Mouse (Mus musculus) hindbrain, embryonic 10.5 days (tissue): Measurements from ENCODE around the gene Slc25a22. TPM values are rescaled to one million over a fixed set of nuclear protein-coding genes. Genes with fewer than 3 reads are reported as not detected.

Experiments
- DNase-seq: peaks from one replicate; pipeline ENCODE4 v3.0.0-alpha.2; 2017; ENCODE audit warnings: low spot score
- H3K27ac ChIP-seq: fragments of 300-500 bp; sonication (generic); 2 replicates; pipeline ENCODE4 v1.5.1; 2016; ENCODE audit warnings: mild to moderate bottlenecking, moderate library complexity
- H3K27me3 ChIP-seq: fragments of 300-500 bp; sonication (generic); 2 replicates; pipeline ENCODE4 v1.6.1; 2016; ENCODE audit warnings: mild to moderate bottlenecking; ENCODE audit not compliant: poor library complexity, insufficient read depth, severe bottlenecking
- H3K36me3 ChIP-seq: fragments of 300-500 bp; sonication (generic); 2 replicates; pipeline ENCODE4 v1.6.1; 2016; ENCODE audit warnings: mild to moderate bottlenecking, moderate library complexity
- H3K4me1 ChIP-seq: fragments of 300-500 bp; sonication (generic); replicated peaks from 2 replicates; pipeline ENCODE4 v1.6.1; 2016; ENCODE audit warnings: mild to moderate bottlenecking
- H3K4me3 ChIP-seq: fragments of 300-500 bp; sonication (generic); 2 replicates; pipeline ENCODE4 v1.5.1; 2016; ENCODE audit warnings: mild to moderate bottlenecking, moderate library complexity
- H3K9me3 ChIP-seq: fragments of 300-500 bp; sonication (generic); 2 replicates; pipeline ENCODE4 v1.6.1; 2016; ENCODE audit warnings: mild to moderate bottlenecking, moderate library complexity
- WGBS: fragments of 180-500 bp; shearing (Covaris S2); methylation state at CpG from one replicate; pipeline ENCODE4 v1.1.7; 2016; 5-methylcytosine and 5-hydroxymethylcytosine counted together
- polyA plus RNA-seq: library from polyadenylated mRNA; unstranded; fragments of >200 nt; fragmentation: Nextera tagmentation; extraction: Ambion mirVana; gene quantifications from 2 replicates; pipeline ENCODE4 v1.2.1, GENCODE M21; 2016

Gene Slc25a22
- polyA plus RNA-seq, 1 experiment from 2014 or later, result 55.6 TPM

GRCm38 (mm10) chr7:141395348-141395747, 42.3 kb downstream of the Slc25a22 start:
- H3K9me3 ChIP-seq, result no peaks in the 10 kb centered on the region
- no peak overlapping the region for H3K27ac ChIP-seq
- H3K27me3 ChIP-seq, result peaks cover 6% of the 10 kb centered on the region; the same call in 1 of the 2 replicates
- peaks cover 22% of the 10 kb centered on the region for H3K4me1 ChIP-seq
- DNase-seq, result no peak
- no peak overlapping the region for H3K4me3 ChIP-seq
- peaks cover 48% of the 10 kb centered on the region for H3K36me3 ChIP-seq
- WGBS, result 82% methylated on average over 1 of the region's 1 CpGs

GRCm38 (mm10) chr7:141394771-141395170, 42.9 kb downstream of the Slc25a22 start:
- Histone ChIP-seq H3K36me3 (peaks cover 42% of the 10 kb centered on the region), H3K4me3 (no peak overlapping the region), H3K9me3 (no peaks in the 10 kb centered on the region), H3K4me1 (peaks cover 22% of the 10 kb centered on the region), H3K27me3 (peaks cover 9% of the 10 kb centered on the region; the same call in 1 of the 2 replicates), H3K27ac (no peak overlapping the region)
- 24% methylated on average over 6 of the region's 6 CpGs for WGBS
- DNase-seq, result peak; percentile 82

DNA sequence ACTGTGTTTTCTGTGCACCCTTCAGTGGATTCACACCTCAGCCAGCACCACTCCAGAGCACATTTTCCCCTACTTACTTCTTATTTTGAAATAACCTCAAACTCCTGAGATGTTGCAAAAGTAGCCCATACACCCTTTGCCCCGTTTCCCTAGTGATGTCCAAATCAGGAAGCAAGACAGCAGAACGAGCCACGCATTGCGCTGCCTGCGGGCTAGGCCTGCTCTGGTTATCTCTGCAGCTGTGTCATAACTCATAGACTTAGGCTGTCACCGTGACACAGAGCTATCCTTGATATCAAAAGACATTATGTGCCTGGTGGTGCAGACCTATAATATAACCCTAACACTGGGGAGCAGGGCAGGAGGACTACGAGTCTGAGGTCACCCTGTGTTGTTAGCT, 43.5 kb downstream of the Slc25a22 start:
- Histone ChIP-seq H3K27me3 (peaks cover 9% of the 10 kb centered on the region; the same call in 1 of the 2 replicates), H3K4me1 (peaks cover 22% of the 10 kb centered on the region), H3K27ac (no peak overlapping the region), H3K4me3 (no peak overlapping the region), H3K36me3 (peaks cover 36% of the 10 kb centered on the region), H3K9me3 (no peaks in the 10 kb centered on the region)
- 91% methylated on average over 7 of the region's 7 CpGs for WGBS
- no peak for DNase-seq

DNA sequence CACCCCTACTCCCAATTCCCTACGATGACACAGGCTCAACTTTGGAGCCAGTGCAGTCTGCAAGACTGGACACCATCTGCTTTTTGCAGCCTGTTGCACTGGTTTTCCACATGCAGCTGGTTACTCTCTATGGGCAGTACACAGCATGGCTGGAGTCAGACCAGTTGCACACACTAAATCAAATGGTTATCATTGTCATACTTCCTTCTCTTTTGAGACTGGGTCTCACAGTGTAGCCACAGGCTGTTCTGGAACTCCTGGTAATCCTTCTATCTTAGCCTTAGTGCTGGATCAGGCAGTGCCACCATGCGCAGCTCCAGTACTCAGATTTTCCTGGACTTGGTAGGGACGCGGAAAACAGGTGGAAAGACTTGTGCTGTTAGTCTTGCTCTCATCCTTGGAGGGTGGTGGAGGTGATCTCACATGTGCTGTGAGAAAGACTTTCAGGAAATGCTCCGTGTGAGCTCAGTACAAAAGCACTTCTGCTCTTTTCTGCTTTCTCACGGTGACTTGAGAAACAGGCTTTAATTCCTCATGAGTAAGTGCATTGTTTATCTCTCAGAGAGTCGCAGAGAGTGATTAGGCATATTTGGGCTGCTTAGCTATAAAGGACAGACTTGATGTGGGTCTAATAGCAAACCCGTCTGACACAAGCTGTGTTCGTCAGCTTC, 45.0 kb downstream of the Slc25a22 start:
- DNase-seq, result no peak
- WGBS, result 40% methylated on average over 9 of the region's 9 CpGs
- H3K4me1 ChIP-seq, result peaks cover 22% of the 10 kb centered on the region
- no peaks in the 10 kb centered on the region for H3K9me3 ChIP-seq
- peaks cover 21% of the 10 kb centered on the region for H3K36me3 ChIP-seq
- H3K27ac ChIP-seq, result peak overlapping the region; percentile 89
- H3K4me3 ChIP-seq, result peak overlapping the region; percentile 80
- H3K27me3 ChIP-seq, result peaks cover 9% of the 10 kb centered on the region; the same call in 1 of the 2 replicates

GRCm38 (mm10) chr7:141391625-141392551, 45.8 kb downstream of the Slc25a22 start, which contains the start of gene Taldo1:
Gene Taldo1, plus strand, starts transcription at chr7:141392199.
- Histone ChIP-seq H3K27me3 (peaks cover 9% of the 10 kb centered on the region; the same call in 1 of the 2 replicates), H3K27ac (peak within 1 kb of the TSS; percentile 89), H3K4me1 (peaks cover 22% of the 10 kb centered on the region), H3K9me3 (no peaks in the 10 kb centered on the region), H3K4me3 (peak within 1 kb of the TSS; percentile 80), H3K36me3 (peaks cover 16% of the 10 kb centered on the region)
- under 1% methylated on average over 57 of the region's 57 CpGs for whole genome bisulfite sequencing
- DNase-seq, result peak; percentile 97

- H3K27me3 ChIP-seq, result peaks cover 9% of the 10 kb centered on the region; the same call in 1 of the 2 replicates
- H3K9me3 ChIP-seq, result no peaks in the 10 kb centered on the region
- peaks cover 4% of the 10 kb centered on the region for H3K36me3 ChIP-seq
- DNase-seq, result no peak
- no peak overlapping the region for H3K27ac ChIP-seq
- WGBS, result 62% methylated on average over 9 of the region's 9 CpGs
- peaks cover 22% of the 10 kb centered on the region for H3K4me1 ChIP-seq
- peak overlapping the region; percentile 80; the same call in 1 of the 2 replicates for H3K4me3 ChIP-seq
These were observed 47.1 kb downstream of the Slc25a22 start for GRCm38 (mm10) chr7:141390326-141391259.

DNA sequence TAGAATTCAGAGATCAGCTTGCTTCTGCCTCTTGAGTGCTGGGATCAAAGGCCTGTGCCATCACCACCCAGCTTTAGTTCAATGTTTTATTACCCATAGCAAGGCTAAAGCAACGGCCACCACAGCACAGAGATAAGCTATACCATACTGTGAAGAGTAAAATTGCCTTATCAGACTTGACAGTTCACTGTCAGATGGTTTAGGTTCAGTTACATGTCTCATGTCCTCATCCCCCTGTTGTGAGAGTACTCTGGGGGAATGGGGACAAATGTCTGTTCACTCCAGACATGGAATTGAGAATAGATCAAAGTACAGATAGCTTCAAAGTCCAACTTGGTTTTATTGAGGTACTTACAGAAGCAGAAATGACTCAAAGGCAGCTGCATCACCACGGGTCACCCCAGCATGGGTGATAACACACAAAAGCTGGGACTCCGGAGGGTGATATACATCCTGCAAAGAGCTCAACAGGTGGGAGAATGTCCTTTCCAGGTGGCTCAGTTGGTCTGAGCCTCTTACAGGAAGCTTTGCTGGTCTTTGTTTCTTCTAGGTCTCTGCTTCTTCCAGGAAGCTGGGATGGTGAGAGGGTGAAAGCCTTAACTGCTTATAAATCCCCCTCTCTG, 49.1 kb downstream of the Slc25a22 start:
- WGBS, result 63% methylated on average over 3 of the region's 3 CpGs
- Histone ChIP-seq H3K4me3 (no peak overlapping the region), H3K27ac (no peak overlapping the region), H3K9me3 (no peaks in the 10 kb centered on the region), H3K36me3 (no peaks in the 10 kb centered on the region), H3K4me1 (peaks cover 24% of the 10 kb centered on the region), H3K27me3 (peaks cover 10% of the 10 kb centered on the region; the same call in 1 of the 2 replicates)
- no peak for DNase-seq

GRCm38 (mm10) chr7:141387807-141388486, 49.7 kb downstream of the Slc25a22 start:
- H3K27me3 ChIP-seq, result peaks cover 15% of the 10 kb centered on the region; the same call in 1 of the 2 replicates
- 55% methylated on average over 2 of the region's 2 CpGs for WGBS
- H3K4me1 ChIP-seq, result peaks cover 18% of the 10 kb centered on the region
- no peaks in the 10 kb centered on the region for H3K36me3 ChIP-seq
- no peaks in the 10 kb centered on the region for H3K9me3 ChIP-seq
- no peak overlapping the region for H3K27ac ChIP-seq
- H3K4me3 ChIP-seq, result no peak overlapping the region
- no peak for DNase-seq

DNA sequence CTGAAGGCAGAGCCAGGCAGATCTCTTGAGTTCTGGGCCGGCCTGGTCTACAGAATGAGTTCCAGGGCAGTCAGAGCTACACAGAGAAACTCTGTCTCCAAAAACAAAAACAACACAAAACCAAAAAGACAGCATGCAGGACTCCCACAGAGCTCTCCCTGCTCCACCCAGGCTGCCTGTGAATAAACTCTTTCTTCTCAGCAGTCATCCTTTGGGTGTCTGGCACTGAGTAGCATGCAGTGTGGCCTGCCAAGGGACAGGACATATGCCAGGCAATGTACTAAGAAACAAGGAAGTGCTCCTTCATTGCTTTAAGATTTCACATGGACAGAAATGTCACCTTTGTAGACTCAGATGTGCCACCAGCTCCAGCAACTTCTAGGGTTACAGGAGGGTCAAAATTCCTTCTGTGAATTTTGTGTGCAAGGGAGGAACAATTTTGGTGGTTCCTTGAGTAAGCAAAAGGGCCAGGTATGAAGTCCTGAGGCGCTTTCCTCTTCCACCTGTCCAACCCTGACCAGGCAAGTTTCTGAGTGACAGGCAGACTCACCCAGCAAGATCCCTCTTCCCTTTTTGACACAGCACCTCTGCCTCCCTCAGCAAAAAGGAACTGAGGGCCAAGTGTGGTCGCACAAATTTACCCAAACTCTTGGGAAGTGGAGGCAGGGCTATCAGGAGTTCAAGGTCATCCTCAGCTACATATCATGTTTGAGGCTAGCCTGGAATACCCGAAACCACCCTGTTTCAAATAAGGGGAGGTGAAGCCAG, 56.4 kb downstream of the Slc25a22 start:
- no peak for DNase-seq
- Histone ChIP-seq H3K4me3 (no peak overlapping the region), H3K4me1 (0 out of 2 replicates have a peak, but pooled peaks cover 3% of the 10 kb centered on the region), H3K9me3 (no peaks in the 10 kb centered on the region), H3K27ac (no peak overlapping the region), H3K36me3 (no peaks in the 10 kb centered on the region), H3K27me3 (0 out of 2 replicates have a peak, but pooled peaks cover 6% of the 10 kb centered on the region)
- 75% methylated on average over 4 of the region's 4 CpGs for WGBS
